Mouse (Mus musculus) induced T-regulatory cell, adult 2 months (primary cell): ENCODE data around the gene Ano4.
"Not testable (repeated sequence)": the region's sequence is repeated elsewhere in the genome, so short reads cannot be mapped to it uniquely, and the experiment has no call there.

Experiments used
- DNase-seq: peaks from one replicate; pipeline ENCODE4 v3.0.0-alpha.2; 2012; ENCODE audit warnings: low read depth

The Ano4 gene

DNA sequence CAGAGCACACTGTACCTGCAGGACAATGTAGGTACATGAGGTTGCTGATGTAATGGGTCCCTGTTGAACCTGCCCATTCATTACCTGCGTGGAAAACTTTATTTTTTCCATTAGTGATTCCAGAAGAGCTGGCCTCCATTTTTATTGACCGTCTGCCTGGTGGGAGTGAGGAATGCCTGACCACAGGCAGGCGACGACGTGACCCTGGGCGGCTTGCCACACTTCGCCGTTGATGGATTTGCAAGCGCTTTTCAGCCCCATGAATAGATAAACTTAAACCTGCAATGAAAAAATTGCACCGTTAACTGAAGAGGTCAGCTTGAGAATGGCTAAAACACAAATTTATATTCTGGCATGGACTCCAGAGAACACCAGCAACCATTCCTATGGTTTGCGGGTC, 195.4 kb downstream of the Ano4 start:
- no peak for DNase-seq

DNA sequence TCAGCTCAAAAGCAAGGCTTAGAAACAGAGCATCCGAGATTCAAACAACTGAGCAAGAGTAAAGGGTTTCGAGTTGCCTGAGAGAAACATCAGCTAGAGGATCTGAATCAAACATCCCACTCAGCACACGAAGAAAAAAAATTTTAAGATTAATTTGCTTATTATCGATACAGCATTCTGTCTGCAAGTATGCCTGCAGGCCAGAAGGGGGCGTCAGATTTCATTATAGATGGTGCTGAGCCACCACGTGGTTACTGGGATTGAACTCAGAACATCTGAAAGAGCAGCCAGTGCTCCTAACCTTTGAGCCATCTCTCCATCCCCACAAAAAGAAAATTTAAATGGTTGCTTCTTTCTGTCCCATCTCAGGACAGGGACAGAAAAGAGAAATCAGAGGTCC, 223.2 kb downstream of the Ano4 start:
- no peak for DNase-seq

DNA sequence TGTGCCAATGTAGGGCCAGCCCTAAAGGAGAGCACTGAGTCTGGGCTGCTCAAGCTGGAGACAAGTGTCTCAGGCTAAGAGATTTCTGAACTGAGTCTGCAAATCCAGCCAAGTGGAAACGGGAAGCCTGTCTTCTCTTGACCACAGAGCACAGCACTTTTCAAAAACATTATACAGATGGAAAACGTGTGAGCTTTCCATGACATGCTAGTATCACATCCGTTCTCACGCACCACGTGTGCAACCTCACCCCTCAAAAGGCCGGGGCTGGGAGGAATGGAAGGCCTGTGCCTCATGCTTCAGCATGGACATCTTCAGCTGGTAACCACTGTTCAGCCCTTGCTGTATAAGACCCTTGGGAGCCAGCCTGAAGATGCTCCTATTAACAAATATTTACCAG, 230.2 kb downstream of the Ano4 start:
- no peak for DNase-seq

DNA sequence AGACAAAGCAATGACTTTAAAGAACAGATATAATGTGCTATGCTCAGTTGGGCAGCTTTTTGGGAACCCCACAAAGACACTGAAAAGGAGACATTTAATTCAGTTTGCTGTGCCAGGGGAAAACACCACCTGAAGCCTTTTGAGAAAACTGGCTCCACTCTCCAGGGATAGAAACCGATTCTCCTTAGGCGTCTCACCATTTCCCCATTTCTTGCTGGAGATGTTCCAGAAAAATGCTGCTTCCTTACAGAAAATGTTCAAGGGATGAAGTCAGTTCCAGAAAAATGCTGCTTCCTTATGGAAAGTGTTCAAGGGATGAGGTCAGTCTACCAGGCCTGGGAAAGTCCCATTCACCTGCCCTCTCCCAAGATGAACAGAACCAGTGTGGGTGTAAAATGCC, 233.1 kb downstream of the Ano4 start:
- no peak for DNase-seq

DNA sequence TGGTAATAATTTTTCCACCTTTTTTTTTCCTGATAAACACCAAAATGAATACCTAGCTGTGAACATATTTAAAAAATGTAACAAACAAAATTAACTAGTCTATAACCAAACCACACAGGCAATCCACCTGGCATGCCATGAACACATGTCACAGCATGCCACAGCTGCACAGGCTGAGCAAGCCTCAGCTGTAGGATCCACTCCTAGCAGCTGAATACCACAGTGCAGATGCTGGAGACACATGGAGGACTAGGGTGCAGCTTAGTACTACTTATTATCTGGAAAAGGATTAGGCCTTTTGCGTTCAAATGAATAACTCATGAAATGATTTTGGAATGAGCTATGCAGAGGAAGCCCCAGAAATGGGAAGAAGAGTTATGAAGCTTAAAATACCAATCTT, 233.6 kb downstream of the Ano4 start:
- DNase-seq = no peak

DNA sequence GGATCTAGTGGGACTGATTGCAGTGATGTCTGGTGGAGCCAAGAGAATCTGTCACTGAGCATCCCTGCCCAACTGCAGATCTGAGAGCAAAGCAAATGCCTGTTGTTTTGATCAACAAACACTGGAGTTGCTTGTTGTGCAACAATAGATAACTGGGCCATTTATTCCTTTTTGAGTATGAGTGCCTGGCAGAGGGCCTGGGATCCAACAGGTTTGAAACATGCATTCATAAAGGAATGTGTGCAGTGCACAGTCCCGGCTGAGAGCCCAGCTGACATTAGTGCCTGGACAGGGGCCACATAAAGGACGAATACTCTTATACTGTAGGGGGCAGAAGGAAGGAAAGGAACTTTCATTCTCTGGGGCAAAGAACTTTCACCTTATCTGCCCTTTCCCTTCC, 241.0 kb downstream of the Ano4 start:
- no peak for DNase-seq

DNA sequence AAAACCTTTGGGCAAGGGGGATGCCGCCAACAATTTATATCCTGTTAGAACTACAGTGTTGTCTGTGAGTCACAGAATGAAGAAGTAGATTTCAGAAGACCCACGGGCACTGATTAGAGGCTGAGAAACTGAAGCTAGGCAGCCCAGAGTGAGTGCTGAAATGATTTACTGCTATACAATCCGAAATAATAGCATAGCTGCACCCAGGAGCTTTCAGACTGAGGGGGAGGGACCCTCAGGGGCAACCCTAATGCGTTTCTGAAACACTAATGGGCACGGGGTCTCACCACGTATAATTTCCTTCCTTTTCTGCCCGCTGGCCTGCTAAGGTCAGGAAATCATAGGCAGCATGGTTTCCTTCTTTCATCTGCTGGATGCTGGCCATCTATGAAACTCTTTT, 242.5 kb downstream of the Ano4 start:
- DNase-seq = no peak

DNA sequence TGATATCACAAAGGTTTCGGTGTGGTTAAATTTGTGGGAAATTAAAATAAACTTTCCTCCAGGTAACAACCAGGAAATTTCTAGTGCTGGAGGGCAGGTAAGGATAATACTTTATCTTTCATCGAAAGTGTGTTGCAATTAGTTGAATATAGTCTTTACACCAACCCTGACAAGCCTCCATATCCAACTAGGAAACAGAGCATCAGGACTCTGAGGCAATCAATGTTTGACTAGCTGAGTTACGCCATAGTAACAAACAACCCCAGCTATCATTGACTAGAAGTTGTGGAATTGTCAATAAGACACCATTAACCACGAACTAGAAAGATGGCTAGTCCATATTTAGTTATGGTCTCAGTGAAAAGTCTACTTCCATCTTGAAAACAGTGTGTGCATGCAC, 246.4 kb downstream of the Ano4 start:
- DNase-seq = no peak

DNA sequence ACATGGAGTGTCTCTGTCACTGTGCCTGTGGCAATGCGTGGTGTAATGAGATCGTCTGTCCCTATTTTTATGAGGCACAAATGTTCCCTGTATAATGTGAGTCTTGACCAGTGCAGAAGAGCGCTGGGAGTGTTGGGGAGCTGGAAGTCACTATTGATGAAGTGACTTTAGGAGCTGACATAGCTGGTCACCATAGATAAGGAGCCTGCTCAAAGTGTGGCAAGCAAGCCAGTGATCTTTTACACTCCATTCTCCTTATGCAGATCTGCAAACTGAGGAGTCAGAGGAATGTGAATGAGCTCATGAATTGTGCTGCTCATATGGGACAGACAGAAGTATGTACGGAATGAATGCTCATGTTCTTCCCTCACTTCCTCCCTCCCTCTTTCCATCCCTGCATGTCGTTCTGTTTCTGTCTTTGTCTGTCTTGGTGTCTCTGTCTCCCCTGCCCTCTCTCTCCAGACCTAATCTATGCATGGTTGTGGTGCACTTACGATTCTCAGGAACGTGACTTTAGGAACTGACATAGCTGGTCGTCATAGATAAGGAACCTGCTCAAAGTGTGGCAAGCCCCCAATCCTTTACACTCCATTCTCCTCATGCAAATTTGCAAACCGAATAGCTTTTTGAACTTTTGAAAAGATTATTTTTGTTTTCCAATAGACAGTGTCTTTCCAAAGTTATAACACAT, 252.1 kb downstream of the Ano4 start:
- no peak for DNase-seq

DNA sequence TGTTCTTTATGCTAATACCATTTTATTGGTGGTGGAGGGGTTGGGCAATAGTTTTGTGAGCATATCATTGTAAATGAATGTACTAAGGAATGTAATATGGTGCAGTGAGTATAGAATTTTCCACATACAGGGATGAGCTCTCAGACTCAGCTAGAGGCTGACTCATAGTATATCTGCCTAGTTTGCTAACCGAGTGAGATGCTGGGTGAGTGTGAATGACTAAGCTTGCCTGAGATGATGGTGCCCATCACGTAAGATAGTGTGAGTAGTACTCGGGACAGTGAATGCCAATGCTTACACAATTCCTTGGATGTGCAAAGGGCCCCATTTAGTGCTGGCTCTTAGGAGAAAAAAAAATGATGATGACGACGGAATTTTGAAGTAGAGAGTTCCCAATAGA, 267.1 kb downstream of the Ano4 start:
- no peak for DNase-seq

DNA sequence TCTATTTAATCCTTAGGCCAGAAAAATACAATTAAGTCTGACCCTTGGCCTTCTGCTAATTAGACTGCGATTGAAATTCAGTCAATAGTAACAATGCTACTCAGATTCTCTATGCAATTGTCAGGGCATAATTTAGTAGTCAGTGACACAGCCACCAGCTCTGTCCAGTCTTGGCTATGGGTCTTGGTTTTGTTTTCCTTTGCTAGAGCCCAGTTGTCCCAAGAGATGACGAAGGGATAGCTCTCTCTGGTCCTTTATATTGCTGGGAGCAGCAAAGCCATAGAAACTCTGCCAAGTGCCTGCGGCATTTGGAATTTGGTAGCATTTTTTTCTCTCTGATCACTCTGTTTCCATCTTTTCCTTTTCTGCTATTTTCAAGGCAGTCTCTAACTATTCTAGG, 288.7 kb downstream of the Ano4 start:
- DNase-seq = no peak

DNA sequence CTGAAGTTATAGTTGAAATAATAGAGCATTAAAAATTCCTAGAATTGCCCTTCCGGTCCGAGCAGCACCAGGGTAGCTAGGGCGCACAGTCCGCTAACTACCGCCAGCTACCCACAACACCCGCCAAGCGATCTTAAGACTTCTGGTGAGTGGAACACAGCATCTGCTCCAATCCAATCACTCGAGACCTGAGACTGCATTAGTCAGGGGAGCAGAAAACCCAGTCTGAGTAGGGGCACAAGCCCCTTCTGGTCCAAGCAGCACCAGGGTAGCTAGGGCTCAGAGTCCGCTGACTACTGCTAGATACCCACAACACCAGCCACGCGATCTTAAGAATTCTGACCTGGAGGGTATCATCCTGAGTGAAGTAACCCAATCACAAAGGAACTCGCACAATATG, 299.6 kb downstream of the Ano4 start:
- DNase-seq = not testable (repeated sequence)

DNA sequence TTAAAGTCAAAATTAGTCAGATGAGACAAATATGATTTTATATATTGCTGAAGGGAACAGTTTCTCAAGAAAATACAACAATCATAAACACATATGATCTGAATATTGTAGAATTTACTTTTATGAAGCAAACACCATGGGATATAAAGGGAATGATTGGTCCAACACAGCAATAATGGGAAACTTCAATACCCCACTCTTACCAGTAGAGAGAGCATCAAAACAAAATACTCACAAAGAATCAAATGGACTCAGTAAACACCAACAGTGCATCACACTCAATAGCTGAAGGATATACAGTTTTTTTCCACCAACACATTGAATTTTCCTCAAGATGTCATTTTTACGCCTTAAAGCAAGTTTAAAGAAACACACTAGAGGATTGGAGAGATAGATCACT, 300.4 kb downstream of the Ano4 start:
- no peak for DNase-seq

DNA sequence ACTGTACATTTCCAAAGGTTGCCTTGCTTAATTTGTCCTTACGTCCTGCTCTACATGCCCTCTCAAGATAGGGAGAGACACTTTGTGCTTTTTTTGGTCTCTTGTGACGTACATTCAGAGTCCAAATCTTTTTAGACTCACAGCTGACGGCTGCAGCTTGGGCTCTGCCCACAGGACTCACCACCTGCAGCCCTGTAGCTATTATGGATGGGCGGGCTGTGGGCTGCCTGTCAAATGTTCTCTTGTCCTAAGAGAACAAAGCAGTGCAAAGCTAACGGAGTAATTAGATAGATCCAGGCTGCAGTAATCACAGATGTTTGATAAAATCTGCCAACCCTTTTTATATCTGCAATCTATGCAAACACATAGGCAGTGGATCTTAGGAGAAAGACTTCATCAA, 325.6 kb downstream of the Ano4 start:
- no peak for DNase-seq

DNA sequence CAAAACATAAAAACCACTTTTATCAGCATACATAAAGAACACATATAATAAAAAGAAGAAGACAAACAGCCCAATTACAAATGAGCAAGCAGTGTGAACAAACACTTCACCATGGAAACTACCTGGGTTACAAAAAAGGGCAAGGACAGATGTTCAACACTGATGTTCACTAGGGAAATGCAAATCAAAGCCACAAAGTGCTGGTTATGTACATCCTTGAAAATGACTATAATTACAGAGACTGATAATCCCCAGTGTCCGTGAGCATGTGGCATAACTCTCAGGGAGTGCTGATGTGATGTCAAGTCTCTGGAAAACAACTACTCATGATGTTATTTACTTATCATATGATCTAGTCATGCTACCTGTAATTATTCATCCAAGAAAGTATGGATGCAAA, 336.3 kb downstream of the Ano4 start:
- DNase-seq = no peak

DNA sequence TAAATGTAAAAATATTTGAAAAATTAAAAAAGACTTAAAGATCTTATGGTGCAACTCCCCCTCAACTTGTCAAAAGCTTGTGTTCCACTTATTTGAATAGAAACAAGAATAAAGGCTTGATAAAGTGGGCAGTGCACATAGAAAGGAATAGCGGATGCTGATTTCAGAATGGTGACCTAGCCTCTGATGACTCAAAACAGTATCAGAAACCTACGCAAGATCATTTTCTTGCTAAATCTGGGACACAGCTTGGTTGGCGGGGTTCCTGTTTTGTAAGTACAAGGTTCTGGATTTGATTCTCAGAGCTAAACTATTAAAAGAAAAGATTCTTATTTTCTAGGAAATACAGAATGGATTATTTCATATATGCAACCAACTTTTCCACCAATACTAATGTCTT, 340.0 kb downstream of the Ano4 start:
- no peak for DNase-seq

DNA sequence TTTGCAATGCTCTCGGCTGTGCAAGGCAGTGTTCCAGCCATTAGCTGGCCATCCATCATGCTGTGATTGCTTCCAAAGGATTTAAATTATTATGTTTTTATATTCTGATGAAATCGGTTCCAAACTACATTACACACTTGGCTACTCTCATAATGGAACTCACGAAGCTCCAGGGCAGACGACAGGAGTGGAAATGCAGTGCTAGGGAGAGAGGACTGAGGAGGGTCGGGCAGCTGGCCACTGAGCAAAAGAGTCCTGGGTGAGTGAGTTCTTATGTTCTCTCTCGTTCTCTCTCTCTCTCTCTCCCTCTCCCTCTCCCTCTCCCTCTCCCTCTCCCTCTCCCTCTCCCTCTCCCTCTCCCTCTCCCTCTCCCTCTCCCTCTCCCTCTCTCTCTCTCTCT, 357.6 kb downstream of the Ano4 start:
- DNase-seq = no peak

DNA sequence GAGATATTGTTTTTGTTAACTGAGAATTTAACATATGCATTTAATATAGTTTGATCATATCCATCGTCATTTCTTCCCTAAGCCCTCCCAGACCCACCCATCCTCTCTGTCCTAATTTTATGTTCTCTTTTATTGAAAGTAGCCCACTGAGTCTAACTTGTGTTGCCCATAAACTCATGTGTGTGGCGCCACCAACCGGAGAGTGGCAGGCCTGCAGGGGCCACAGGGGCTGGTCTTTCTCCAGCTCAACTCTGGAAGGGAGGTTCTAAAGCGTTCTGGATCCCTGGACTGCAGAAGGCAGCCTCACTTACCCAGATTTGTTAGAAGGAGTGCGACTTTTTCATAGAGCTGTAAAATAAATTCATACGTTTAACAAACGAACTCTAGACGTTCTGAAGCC, 361.1 kb downstream of the Ano4 start:
- DNase-seq = no peak

DNA sequence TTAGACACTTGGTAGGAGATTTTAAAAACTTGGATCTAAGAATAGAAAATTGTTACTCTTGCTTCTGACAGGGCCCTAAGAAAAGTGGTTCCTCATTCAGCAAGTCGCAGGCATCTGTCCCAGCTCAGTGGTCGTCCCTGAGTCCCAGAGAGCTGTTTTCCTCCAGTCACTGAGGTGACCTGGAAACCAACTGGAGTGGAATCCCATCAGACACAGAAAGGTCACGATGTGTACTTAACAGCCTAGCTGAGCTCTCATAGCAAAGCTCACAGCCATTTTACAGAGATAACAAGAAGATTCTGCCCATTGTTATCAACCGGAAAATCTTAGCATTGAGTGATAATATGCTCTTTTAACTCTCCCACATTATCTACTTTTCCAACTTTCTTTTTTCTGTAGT, 365.1 kb downstream of the Ano4 start:
- no peak for DNase-seq

DNA sequence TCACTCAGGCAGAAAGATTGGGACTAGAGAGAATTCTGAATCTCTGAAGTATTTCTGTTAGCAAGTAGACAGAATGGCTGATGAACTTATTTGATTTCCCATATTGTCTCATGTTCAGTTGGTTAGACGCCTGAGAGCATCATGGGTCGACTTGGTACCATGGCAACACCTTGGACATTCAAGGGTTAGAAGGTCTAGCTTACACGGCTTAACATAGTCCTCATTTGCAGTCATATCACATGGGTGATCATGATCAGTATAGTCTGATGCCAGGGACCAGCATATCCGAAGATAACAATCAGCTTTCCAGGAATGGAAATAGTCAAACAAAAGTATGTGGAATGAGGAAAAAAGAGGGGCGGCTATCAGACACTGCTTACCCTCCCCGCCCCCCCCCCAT, 365.6 kb downstream of the Ano4 start:
- no peak for DNase-seq

DNA sequence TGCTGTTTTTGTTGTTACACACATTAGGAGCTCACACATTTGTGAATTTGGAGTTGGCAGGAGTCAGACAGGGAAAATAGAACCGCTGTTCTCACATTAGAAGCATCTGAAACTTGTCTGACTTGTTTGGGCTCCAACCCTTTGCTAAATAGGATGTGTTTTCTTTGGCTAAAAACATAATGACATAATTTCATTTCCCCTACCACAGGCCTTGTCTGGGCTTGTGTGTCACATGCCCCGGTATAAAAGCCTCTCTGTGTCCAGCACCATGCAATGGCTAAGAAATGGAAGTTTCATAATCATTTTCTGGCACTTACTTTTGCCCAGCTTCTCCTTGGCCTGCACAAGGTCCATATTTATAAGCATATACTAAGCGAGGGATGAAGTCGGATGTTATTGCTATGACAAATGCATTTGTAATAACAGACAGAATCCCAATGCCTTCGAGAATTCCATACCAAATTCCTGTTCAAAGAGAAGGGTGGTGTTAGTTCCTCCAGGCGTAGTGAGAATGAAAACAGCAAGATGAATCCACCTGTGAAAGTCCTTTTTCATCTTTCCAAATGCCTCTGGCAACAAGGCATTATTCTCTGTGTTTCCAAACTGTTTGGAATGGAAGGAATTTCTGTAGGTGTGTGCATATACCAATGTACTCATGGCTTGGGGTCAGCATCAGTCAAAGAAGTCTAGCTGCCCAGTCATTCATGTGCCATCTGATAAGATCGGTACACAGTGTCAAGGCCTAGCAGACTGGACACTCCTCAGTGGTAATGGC, 373.4 kb downstream of the Ano4 start:
- DNase-seq = no peak

DNA sequence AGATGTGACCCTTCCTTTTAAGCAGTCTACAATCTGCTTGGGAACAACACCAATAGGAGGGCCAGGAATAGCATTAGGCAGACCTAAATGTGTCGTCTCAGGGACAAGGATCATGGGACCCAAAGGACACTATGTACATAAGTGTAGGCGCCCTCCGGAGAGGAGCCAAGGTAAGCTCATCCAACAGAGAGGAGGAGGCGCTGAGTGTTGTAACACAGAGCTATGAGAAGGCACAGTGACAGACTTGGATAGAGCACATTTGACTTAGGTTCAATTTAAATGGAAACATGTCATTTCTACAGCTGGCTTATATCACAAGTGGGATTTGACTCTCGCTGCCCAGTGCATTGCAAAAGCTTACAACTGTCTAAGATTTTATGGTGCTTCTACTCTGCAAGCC, 376.0 kb downstream of the Ano4 start:
- no peak for DNase-seq

DNA sequence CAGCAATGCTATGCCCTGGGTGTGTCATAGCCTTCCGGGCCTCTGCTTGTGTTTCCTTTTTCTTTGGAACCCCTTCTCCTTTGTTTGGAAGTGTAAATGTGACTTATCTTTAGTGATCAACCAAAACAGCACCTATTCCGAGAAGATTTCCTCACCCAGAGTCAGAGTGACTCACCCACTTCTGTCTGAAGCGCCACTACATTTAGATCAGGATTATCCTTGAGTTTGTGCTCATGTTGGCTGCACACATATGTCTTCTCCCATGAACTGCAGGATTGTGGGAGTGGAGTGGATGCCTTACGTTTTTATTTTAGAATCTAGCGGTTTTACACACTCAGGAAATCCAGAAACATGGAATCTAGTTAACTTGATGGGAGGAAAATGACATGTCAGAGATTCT, 383.8 kb downstream of the Ano4 start:
- no peak for DNase-seq

DNA sequence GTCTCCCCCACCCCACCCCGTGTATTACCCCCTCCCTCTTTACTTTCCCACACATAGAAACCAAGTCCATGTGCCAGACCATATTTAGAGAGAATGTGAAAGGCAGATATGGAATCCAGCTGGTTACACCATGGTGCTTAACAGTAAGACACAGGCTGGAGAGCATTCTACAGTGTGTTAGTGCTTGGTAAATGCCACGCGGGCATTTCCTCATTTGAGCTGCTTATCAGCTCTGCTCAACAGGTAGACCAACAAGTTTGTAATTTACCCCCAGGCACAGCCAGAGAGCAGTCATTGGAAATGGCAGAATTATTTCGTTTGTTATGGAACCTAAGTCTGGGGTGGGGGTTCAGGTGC, 394.3 kb downstream of the Ano4 start:
- DNase-seq = no peak
